Mouse (Mus musculus): ENCODE results near the gene Tas1r1.

Gene Tas1r1

GRCm38 (mm10) chr4:151992091-151992490 is 46.3 kb downstream of the Tas1r1 start:
- intact Hi-C loops (cut with DNase I): no loop called here

- intact Hi-C loops (cut with DNase I): loop anchor here (5.0 kb wide), 1 partner anchor 103 kb away; no protein-coding TSS in a partner anchor
These were observed 49.3 kb downstream of the Tas1r1 start for GRCm38 (mm10) chr4:151989110-151989488.

- intact Hi-C loops (cut with DNase I): loop anchor here (5.0 kb wide), 1 partner anchor 104 kb away; no protein-coding TSS in a partner anchor
These were observed 49.8 kb downstream of the Tas1r1 start, which contains the start of gene Thap3 for GRCm38 (mm10) chr4:151988342-151989109. Gene Thap3, minus strand, starts transcription at chr4:151988997.

- intact Hi-C loops (cut with DNase I): loop anchor here (5.0 kb wide), 1 partner anchor 104 kb away; no protein-coding TSS in a partner anchor
These were observed 50.4 kb downstream of the Tas1r1 start for GRCm38 (mm10) chr4:151988014-151988341.

- intact Hi-C loops (cut with DNase I): loop anchor here (5.0 kb wide), 1 partner anchor 106 kb away; no protein-coding TSS in a partner anchor
These were observed 51.7 kb downstream of the Tas1r1 start for GRCm38 (mm10) chr4:151986650-151987049.

GRCm38 (mm10) chr4:151985886-151986285 is 52.5 kb downstream of the Tas1r1 start:
- intact Hi-C loops (cut with DNase I): loop anchor here (5.0 kb wide), 1 partner anchor 106 kb away; no protein-coding TSS in a partner anchor

- intact Hi-C loops (cut with DNase I): loop anchor here (5.0 kb wide), 1 partner anchor 49 kb away; no protein-coding TSS in a partner anchor
These were observed 54.8 kb downstream of the Tas1r1 start for GRCm38 (mm10) chr4:151983560-151983959.

- intact Hi-C loops (cut with DNase I): loop anchor here (5.0 kb wide), 1 partner anchor 49 kb away; no protein-coding TSS in a partner anchor
These were observed 55.3 kb downstream of the Tas1r1 start for GRCm38 (mm10) chr4:151983043-151983442.

- intact Hi-C loops (cut with DNase I): loop anchor here (5.0 kb wide), 1 partner anchor 51 kb away; no protein-coding TSS in a partner anchor
These were observed 57.0 kb downstream of the Tas1r1 start for GRCm38 (mm10) chr4:151981363-151981762.

GRCm38 (mm10) chr4:151980699-151981098 is 57.7 kb downstream of the Tas1r1 start:
- intact Hi-C loops (cut with DNase I): loop anchor here (5.0 kb wide), 1 partner anchor 52 kb away; no protein-coding TSS in a partner anchor

Measured in adrenal gland (tissue).